Mouse (Mus musculus) stomach, embryonic 15.5 days (tissue): ENCODE measurements around the gene 5830473C10Rik. TPM values are rescaled to one million over a fixed set of nuclear protein-coding genes. Genes with fewer than 3 reads are reported as not detected.

Source experiments
- ATAC-seq: fragments of 200-750 bp; cut with Nextera tagmentation; 2 replicates; pipeline ENCODE4 v1.8.0; 2017; ENCODE audit warnings: low read depth, moderate number of reproducible peaks, moderate TSS enrichment; ENCODE audit not compliant: insufficient read depth, low FRiP score
- H3K27ac ChIP-seq: fragments of 300-500 bp; sonication (generic); 2 replicates; pipeline ENCODE4 v1.5.1; 2015; ENCODE audit warnings: mild to moderate bottlenecking, inconsistent platforms
- H3K27me3 ChIP-seq: fragments of 300-500 bp; sonication (generic); replicated peaks from 2 replicates; pipeline ENCODE4 v1.6.1; 2015; ENCODE audit warnings: inconsistent platforms
- H3K36me3 ChIP-seq: fragments of 300-500 bp; sonication (generic); 2 replicates; pipeline ENCODE4 v1.6.1; 2015; ENCODE audit warnings: inconsistent platforms
- H3K4me1 ChIP-seq: fragments of 300-500 bp; sonication (generic); 2 replicates; pipeline ENCODE4 v1.6.1; 2015; ENCODE audit warnings: inconsistent platforms
- H3K4me2 ChIP-seq: fragments of 300-500 bp; sonication (generic); 2 replicates; pipeline ENCODE4 v1.6.1; 2015; ENCODE audit warnings: mild to moderate bottlenecking, inconsistent platforms
- H3K4me3 ChIP-seq: fragments of 300-500 bp; sonication (generic); replicated peaks from 2 replicates; pipeline ENCODE4 v1.5.1; 2015; ENCODE audit warnings: inconsistent platforms
- H3K9ac ChIP-seq: fragments of 300-500 bp; sonication (generic); 2 replicates; pipeline ENCODE4 v1.6.1; 2015; ENCODE audit warnings: inconsistent platforms
- H3K9me3 ChIP-seq: fragments of 300-500 bp; sonication (generic); 2 replicates; pipeline ENCODE4 v1.6.1; 2016; ENCODE audit warnings: inconsistent platforms
- WGBS: fragments of 180-500 bp; shearing (Covaris S2); methylation state at CpG from one replicate; pipeline ENCODE4 v1.1.7; 2015; 5-methylcytosine and 5-hydroxymethylcytosine counted together
- polyA plus RNA-seq: library from polyadenylated mRNA; unstranded; fragments of >200 nt; fragmentation: Nextera tagmentation; extraction: Ambion mirVana; gene quantifications from 2 replicates; pipeline ENCODE4 v1.2.1, GENCODE M21; 2015

5830473C10Rik gene
- polyA plus RNA-seq, 1 experiment from 2014 or later: 0.09 TPM

DNA sequence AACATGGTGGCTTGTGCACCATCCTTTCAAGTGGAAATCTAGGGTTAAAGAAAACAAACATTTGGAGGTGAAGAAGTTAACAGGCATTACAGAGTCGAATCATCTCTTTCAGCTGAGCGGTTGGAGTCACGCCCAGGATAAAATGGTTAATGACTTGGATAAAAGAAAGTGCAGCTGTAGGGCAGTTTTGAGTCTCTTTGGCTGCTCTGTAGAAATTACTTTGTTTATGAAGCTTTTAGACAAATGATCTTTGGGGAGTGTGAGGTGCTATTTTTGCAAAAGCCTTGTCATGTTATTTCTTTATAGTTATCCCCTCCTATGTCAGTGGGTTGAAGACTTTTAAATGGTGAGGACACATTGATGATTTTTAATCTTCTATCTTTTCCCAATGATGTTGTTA lies 10.3 kb downstream of the 5830473C10Rik start:
- no peak overlapping the region for H3K4me2 ChIP-seq
- no peaks in the 10 kb centered on the region for H3K4me1 ChIP-seq
- H3K9ac ChIP-seq: no peak overlapping the region
- no peaks in the 10 kb centered on the region for H3K9me3 ChIP-seq
- no peak overlapping the region for H3K4me3 ChIP-seq
- ATAC-seq: no peak
- no peaks in the 10 kb centered on the region for H3K27me3 ChIP-seq
- H3K36me3 ChIP-seq: no peaks in the 10 kb centered on the region
- 29% methylated on average over 3 of the region's 3 CpGs for WGBS
- H3K27ac ChIP-seq: no peak overlapping the region

DNA sequence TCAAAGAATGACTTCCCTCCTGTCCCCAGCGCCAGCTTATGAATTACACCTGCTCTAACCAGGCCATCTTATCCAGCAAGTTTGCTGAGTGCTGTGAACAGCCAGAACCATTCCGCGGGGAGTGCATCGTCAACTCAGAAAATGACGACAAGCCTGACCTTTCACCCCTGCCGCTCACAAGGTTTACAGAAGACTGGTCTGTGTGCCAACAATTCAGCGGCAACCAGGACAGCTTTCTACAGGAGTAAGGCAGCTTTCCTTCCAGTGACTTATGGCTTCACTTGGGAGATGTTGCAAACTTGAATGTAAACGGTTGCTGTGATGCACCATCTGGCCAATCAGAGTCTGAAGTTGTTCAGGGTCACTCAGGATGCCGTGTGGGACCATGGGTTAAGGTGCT lies 16.8 kb downstream of the 5830473C10Rik start:
- H3K27me3 ChIP-seq: no peaks in the 10 kb centered on the region
- ATAC-seq: no peak
- 23% methylated on average over 9 of the region's 9 CpGs for WGBS

DNA sequence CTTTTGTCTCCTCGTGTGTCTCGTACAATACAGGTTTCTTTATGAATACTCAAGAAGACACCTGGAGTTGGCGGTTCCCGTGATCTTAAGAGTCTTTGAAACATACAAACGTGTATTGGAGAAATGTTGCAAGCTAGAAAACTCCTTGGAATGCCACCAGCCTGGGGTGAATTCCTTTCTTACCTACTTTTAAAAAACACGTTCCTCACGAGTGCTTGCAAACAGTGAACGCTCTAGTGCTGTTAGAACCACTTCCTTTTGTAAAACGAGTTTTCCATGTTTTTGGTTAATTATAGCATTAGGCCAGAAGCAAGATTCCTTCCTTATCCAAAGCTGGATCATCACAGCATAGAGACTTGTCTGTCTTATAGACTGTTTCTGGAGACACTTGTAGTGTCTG lies 18.6 kb downstream of the 5830473C10Rik start:
- Histone ChIP-seq H3K4me1 (peaks cover 4% of the 10 kb centered on the region; the same call in 1 of the 2 replicates), H3K9me3 (no peaks in the 10 kb centered on the region), H3K4me2 (no peak overlapping the region), H3K36me3 (no peaks in the 10 kb centered on the region), H3K4me3 (no peak overlapping the region), H3K27me3 (no peaks in the 10 kb centered on the region), H3K27ac (no peak overlapping the region), H3K9ac (no peak overlapping the region)
- 89% methylated on average over 9 of the region's 9 CpGs for WGBS
- no peak for ATAC-seq

More for the DNA sequence above, 16.8 kb downstream of the 5830473C10Rik start:
- Histone ChIP-seq H3K9me3 (no peaks in the 10 kb centered on the region), H3K36me3 (no peaks in the 10 kb centered on the region), H3K4me1 (peaks cover 4% of the 10 kb centered on the region; the same call in 1 of the 2 replicates), H3K27ac (no peak overlapping the region), H3K4me2 (no peak overlapping the region), H3K9ac (no peak overlapping the region), H3K4me3 (no peak overlapping the region)

DNA sequence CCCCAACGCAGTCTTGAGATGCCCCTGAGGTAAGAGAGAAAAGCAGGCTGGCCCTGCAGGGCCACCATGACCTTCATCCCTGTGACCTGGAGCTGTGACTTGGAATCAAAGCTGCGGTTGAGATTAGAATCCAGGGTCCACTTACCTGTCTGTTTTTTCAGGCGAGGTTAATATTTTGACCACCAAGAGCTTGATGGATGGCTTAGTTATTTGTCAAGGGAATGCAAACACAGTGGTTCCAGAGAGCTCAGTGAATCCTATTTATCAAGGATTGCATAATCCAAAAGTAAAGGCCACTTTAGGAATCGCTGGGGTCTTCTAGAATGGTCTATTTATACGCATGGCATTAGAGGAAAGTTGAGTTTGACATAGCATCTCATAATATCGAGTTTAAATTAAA lies 21.3 kb downstream of the 5830473C10Rik start:
- no peaks in the 10 kb centered on the region for H3K36me3 ChIP-seq
- H3K27ac ChIP-seq: no peak overlapping the region
- no peak overlapping the region for H3K4me3 ChIP-seq
- H3K27me3 ChIP-seq: no peaks in the 10 kb centered on the region
- no peak overlapping the region for H3K9ac ChIP-seq
- 69% methylated on average over 6 of the region's 6 CpGs for WGBS
- no peak for ATAC-seq
- no peaks in the 10 kb centered on the region for H3K9me3 ChIP-seq
- H3K4me2 ChIP-seq: no peak overlapping the region
- peaks cover 4% of the 10 kb centered on the region; the same call in 1 of the 2 replicates for H3K4me1 ChIP-seq

DNA sequence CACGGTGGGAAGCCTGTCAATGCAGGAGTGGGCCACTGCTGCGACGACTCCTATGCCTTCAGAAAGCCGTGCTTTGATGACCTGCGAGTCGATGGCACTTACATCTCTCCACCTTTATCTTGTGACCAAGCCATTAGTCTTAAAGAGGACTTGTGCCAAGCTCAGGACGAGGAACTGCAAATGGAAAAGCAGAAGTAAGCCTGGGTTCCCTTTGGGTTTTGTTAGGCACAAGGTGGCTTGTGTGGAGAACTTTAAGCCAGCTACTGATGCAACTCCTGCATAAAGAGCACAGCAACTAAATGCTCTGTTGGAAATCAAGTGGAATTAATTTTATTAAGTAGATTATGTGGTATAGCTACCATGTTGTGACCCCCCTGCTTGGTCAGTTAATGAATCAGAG lies 23.9 kb downstream of the 5830473C10Rik start:
- ATAC-seq: no peak
- H3K4me3 ChIP-seq: no peak overlapping the region
- H3K9me3 ChIP-seq: no peaks in the 10 kb centered on the region
- H3K9ac ChIP-seq: no peak overlapping the region
- no peak overlapping the region for H3K4me2 ChIP-seq
- WGBS: 73% methylated on average over 7 of the region's 7 CpGs
- H3K36me3 ChIP-seq: no peaks in the 10 kb centered on the region
- no peaks in the 10 kb centered on the region for H3K27me3 ChIP-seq
- H3K27ac ChIP-seq: no peak overlapping the region
- H3K4me1 ChIP-seq: no peaks in the 10 kb centered on the region

DNA sequence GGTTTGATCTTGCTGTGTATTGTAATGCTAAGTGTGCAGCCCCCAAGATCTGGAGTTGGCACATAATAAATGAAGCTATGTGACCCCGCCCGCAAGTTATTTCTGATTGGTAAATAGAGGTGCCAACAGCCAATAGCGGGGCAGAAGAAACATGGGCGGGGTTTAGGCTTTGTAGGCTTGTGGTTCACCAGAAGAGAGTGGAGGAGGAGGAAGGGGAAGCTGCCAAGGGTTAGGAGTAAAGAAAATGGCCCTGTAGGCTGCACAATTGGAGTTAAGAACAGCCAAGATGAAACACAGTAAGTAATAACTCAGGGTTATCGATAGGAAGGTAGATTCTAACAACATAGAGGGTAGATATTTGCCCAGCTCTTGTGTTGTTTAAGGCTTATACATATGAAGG lies 25.6 kb downstream of the 5830473C10Rik start:
- no peak overlapping the region for H3K4me3 ChIP-seq
- H3K27ac ChIP-seq: no peak overlapping the region
- H3K36me3 ChIP-seq: no peaks in the 10 kb centered on the region
- no peaks in the 10 kb centered on the region for H3K9me3 ChIP-seq
- H3K4me2 ChIP-seq: no peak overlapping the region
- no peak for ATAC-seq
- WGBS: 71% methylated on average over 5 of the region's 5 CpGs
- H3K4me1 ChIP-seq: no peaks in the 10 kb centered on the region
- no peak overlapping the region for H3K9ac ChIP-seq
- no peaks in the 10 kb centered on the region for H3K27me3 ChIP-seq

DNA sequence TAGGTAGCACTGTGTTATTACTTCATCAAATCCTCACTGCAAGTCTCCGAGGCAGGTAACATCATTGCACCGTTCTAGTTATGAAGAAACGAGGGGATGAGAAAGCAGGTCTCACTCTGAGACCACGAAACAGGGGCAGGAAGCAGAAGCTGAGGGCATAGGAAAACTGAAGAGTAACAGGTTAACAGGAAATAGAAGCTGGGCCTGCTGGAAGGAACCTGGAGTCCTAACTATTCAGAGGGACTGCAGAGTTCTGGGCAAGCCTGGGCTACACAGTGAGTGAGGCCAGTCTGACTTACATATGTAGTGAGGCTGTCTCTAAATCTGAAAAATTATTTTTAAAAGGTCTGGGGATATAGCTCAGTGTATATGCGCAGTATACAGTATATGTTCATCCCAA lies 27.2 kb downstream of the 5830473C10Rik start:
- Histone ChIP-seq H3K27me3 (no peaks in the 10 kb centered on the region), H3K4me1 (0 out of 2 replicates have a peak, but pooled peaks cover 6% of the 10 kb centered on the region), H3K27ac (no peak overlapping the region), H3K9me3 (no peaks in the 10 kb centered on the region), H3K4me2 (no peak overlapping the region), H3K36me3 (no peaks in the 10 kb centered on the region), H3K9ac (no peak overlapping the region), H3K4me3 (no peak overlapping the region)
- ATAC-seq: no peak
- WGBS: 90% methylated on average over 5 of the region's 5 CpGs

DNA sequence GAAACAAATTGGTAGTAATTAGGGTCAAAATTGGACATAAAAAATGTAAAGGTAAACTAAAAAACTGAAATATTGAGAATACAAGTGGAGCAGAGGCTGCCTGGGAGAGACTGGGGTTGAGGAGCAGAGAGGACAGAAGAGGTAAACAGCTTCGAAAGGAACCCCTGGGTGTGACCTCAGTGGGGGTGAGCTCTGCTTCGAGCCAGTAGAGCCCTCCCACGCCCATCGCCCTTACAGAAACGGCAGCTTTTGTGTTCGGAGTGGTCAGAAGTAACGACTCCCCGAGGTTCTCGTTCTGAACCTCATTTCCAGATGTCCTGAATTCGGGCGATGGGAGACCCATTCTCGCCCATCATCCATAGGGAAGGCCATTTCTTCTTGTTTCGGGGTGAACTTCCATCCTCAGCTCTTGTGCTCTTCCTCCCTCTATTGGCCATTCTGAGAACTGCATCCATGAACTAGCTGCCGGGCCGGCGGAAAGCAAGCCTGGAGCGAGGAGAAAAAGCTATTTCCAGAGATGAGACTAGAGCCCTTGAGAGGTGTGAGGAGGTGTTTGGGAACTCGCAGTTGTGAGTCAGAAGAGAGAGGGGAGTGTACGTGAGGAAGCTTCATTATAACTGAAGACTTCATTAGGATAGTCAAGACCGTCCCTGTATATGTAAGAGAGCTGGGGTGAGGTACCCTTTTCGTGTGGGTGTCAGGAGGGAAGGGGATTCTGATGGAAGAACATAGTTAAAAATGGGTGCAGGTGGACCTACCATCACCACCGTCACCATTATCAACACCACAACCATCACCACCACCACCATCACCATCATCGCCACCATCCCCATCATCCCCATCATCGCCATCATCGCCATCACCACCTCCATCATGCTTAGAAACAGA lies 28.0 kb downstream of the 5830473C10Rik start:
- ATAC-seq: no peak
- H3K9me3 ChIP-seq: no peaks in the 10 kb centered on the region
- peak overlapping the region; percentile 38 for H3K4me3 ChIP-seq
- no peaks in the 10 kb centered on the region for H3K36me3 ChIP-seq
- no peaks in the 10 kb centered on the region for H3K27me3 ChIP-seq
- 24% methylated on average over 25 of the region's 25 CpGs for WGBS
- no peak overlapping the region for H3K27ac ChIP-seq
- H3K9ac ChIP-seq: no peak overlapping the region
- H3K4me2 ChIP-seq: peak overlapping the region; percentile 65
- H3K4me1 ChIP-seq: 0 out of 2 replicates have a peak, but pooled peaks cover 6% of the 10 kb centered on the region

DNA sequence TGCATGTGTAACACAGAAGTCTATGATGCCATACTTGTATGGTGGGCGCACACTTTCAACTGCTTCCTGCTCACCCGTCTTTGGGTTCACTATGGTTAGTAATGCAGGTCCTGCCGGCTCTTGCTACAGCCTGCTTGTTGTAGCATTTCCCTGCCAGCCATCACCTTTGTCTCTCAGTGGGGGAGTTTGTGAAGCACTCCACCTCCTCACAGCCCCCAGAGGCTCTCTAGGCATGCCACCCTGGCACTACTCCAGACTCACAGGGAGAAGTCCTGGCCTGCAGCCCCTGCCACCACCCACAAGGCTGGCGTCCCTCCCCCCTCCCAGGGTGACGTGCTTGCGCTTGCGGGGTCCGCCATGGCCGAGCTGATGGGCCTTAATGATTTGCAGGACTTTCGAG lies 29.8 kb downstream of the 5830473C10Rik start:
- no peak overlapping the region for H3K9ac ChIP-seq
- H3K4me3 ChIP-seq: no peak overlapping the region
- no peaks in the 10 kb centered on the region for H3K9me3 ChIP-seq
- H3K36me3 ChIP-seq: no peaks in the 10 kb centered on the region
- ATAC-seq: no peak
- 0 out of 2 replicates have a peak, but pooled peaks cover 6% of the 10 kb centered on the region for H3K4me1 ChIP-seq
- no peaks in the 10 kb centered on the region for H3K27me3 ChIP-seq
- 82% methylated on average over 10 of the region's 10 CpGs for WGBS
- H3K4me2 ChIP-seq: no peak overlapping the region
- H3K27ac ChIP-seq: no peak overlapping the region

DNA sequence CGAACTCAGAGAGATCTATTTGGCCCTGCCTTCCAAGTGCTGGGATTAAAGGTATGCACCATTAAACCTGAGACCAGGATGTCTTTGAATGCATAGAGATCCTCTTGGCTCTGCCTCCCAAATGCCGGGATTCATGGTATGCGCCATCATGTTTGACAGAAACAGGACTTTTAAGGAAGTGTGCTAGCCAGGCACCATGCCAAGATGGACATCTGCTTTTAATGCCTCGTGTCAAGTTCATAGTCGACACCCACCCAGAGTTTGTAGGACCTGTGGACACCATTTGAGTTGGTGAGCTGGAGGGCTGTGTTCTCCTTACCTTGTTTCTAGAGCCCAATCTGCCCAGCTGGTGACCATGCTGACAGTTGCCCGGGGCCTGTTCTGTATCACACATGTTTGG lies 31.0 kb downstream of the 5830473C10Rik start:
- no peak for ATAC-seq
- WGBS: 64% methylated on average over 6 of the region's 6 CpGs
- H3K9me3 ChIP-seq: no peaks in the 10 kb centered on the region

DNA sequence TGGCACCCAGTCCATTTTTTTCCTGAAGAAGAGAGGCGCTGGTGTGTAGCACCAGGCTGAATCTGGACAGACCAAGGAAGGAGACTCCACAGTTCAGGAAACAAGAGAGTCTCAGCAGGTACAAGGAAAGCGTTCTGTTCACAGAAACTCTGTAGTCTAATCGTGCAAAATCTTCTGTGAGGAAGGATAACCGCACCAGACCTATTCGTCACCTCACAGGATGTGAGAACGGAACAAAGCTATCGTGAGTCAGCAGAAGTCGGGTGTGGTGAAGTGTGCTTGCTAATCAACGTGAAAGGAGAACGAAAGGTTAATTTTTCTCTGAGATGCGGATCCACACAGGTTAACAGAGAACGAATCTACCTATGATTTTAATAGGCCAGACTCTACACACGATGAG lies 34.0 kb downstream of the 5830473C10Rik start:
- H3K27ac ChIP-seq: no peak overlapping the region
- no peak overlapping the region for H3K9ac ChIP-seq
- 0 out of 2 replicates have a peak, but pooled peaks cover 6% of the 10 kb centered on the region for H3K4me1 ChIP-seq
- H3K27me3 ChIP-seq: no peaks in the 10 kb centered on the region
- no peak overlapping the region for H3K4me3 ChIP-seq
- ATAC-seq: no peak
- H3K4me2 ChIP-seq: no peak overlapping the region
- H3K36me3 ChIP-seq: no peaks in the 10 kb centered on the region
- 73% methylated on average over 13 of the region's 13 CpGs for WGBS
- H3K9me3 ChIP-seq: no peaks in the 10 kb centered on the region

More for the DNA sequence above, 31.0 kb downstream of the 5830473C10Rik start:
- no peaks in the 10 kb centered on the region for H3K27me3 ChIP-seq
- H3K4me2 ChIP-seq: no peak overlapping the region
- no peak overlapping the region for H3K27ac ChIP-seq
- no peak overlapping the region for H3K9ac ChIP-seq
- 0 out of 2 replicates have a peak, but pooled peaks cover 6% of the 10 kb centered on the region for H3K4me1 ChIP-seq
- no peaks in the 10 kb centered on the region for H3K36me3 ChIP-seq
- H3K4me3 ChIP-seq: no peak overlapping the region

DNA sequence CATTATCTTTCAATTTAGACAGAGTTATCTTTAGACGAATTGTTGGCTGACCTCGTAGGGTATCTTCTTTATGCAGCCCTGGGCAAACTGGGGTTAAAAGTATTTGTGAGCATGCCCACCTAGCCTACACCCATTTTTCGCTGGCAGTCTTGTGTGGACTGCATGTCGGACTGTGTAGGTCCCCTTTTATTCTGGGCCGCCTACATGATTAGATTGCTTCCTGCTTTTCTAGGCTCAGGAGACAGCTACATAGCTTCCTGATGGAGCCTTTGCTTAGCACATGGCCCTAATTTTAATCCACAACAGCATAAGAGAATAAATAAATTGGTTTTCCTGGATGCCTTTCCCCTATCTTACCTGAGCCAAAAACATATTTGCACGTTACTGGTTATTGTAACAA lies 35.2 kb downstream of the 5830473C10Rik start:
- 0 out of 2 replicates have a peak, but pooled peaks cover 6% of the 10 kb centered on the region for H3K4me1 ChIP-seq
- no peak for ATAC-seq
- no peak overlapping the region for H3K27ac ChIP-seq
- no peak overlapping the region for H3K4me3 ChIP-seq
- no peak overlapping the region for H3K9ac ChIP-seq
- no peak overlapping the region for H3K4me2 ChIP-seq
- H3K36me3 ChIP-seq: no peaks in the 10 kb centered on the region
- WGBS: 76% methylated on average over 6 of the region's 6 CpGs
- H3K9me3 ChIP-seq: no peaks in the 10 kb centered on the region
- no peaks in the 10 kb centered on the region for H3K27me3 ChIP-seq
